Mouse (Mus musculus): ENCODE results near the gene Dusp27.
A peak's percentile ranks its signal among the peaks of the same experiment; 100 is the strongest.

Dusp27 gene

DNA sequence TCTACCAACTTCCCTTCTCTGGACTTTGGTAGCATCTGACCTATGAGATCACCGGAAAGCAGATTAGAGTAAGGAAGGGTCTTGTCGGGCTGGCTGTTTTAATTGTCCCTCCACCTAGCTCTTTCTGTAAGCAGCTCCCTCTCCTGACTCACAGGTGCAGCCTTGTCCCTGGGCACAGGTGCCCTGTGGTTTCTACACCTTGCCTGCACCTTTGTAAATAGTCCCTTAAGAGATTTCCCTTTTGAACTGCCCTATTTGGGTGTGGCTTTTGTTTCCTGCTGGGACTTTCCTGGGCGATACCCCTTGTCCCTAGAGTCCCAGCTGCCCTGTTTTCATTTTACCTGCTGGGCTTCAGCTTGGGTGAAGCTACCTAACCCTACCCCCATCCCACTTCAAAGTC, 33.3 kb downstream of the Dusp27 start:
- no peak for DNase-seq

- DNase-seq = no peak
These were observed 37.4 kb downstream of the Dusp27 start for GRCm38 (mm10) chr1:166090306-166090705.

- no peak for DNase-seq
These were observed 38.0 kb downstream of the Dusp27 start for GRCm38 (mm10) chr1:166089739-166090138.

GRCm38 (mm10) chr1:166089337-166089736, 38.4 kb downstream of the Dusp27 start:
- DNase-seq = no peak

- no peak for DNase-seq
These were observed 39.1 kb downstream of the Dusp27 start for GRCm38 (mm10) chr1:166088446-166089170.

DNA sequence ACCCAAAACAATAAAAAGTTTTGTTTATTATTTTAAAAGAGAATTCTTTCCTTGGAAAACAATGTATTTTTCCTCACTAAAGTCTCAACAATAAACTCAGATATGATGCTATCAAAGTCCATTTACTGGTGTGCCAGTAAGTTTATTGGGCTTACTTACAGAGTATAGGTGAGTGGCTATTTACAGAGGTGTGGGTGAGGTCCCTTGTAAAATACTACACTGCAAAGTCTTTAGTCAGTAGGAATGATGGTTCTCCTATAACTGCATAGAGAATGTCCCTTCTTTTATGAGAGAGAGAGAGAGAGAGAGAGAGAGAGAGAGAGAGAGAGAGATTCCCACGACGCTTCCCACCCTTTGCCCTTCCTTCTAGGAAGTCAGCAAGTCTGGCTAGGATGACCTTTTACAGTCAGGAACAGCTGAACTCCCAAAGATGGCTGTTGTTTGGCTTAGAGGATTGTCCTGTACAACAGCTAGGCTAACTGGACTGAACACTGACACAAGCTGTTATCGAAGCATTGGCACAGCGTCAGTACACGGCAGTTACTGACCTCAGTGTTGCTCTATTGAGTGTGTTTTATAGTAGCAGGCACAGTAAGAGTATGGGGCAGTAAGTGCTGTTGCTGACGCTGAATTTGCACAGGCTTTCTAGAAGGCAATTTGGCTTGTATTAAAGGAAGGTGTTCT, 50.5 kb downstream of the Dusp27 start:
- no peak for DNase-seq

GRCm38 (mm10) chr1:166067856-166068440, 59.8 kb downstream of the Dusp27 start:
- DNase-seq = peak in 1 of 2 experiments; percentile 8

DNA sequence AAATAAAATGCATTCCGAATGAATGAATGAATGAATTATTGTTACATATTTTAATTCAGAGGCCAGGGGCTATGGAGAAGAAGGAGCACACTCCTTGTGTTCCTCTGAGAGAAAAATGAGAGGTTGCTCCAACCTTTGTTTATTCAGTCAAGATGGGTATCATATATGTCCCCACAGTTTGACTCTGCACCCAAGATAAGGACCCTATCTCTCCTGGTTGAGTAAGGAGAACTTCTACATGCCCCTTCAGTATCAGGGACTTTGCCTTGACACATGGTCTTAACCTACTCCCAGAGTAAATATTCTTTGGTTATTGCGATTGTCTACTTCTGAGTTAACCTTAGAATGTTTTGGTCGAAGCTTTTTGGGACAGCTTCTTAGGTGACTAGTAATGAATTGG, 63.9 kb downstream of the Dusp27 start:
- no peak for DNase-seq

GRCm38 (mm10) chr1:166061532-166061931, 66.2 kb downstream of the Dusp27 start:
- DNase-seq = no peak

- no peak for DNase-seq
These were observed 67.3 kb downstream of the Dusp27 start for GRCm38 (mm10) chr1:166060406-166060805.

GRCm38 (mm10) chr1:166056098-166056756, 71.5 kb downstream of the Dusp27 start:
- no peak for DNase-seq

GRCm38 (mm10) chr1:166053285-166053955, 74.3 kb downstream of the Dusp27 start:
- DNase-seq = no peak

GRCm38 (mm10) chr1:166049046-166049827, 78.5 kb downstream of the Dusp27 start:
- DNase-seq = no peak

DNA sequence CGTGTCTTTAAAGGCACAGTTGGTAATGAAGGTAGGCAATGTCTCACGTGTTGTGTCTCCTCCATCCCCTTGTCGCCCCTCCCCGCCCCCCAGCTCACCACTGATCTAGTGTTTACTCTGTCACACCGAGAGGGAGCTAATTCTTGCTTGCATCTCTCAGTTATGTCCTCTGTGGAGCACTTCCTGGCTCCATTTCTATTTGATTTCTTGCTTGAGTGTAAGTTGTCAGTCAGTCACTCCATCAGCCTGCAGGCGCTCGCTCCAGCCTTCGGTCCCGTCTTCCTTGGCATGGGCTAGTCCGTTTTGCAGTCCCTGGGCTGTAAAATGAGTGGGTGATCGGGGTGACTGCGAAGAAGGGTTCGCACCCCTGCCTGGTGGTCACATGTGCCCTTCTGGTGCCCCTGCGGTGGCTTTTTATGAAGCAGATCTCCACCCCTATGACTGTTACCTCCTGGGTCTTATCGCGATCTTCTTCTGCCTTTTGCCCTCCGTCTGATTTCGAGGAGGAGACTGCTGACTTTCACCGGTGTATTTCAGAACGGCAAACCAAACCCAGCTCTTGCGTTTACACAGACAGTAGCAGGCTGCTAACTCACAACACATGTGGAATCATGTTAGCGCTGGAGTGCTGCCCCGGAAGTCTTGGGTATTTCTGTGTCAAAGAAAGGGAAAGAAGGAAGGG, 79.4 kb downstream of the Dusp27 start:
- peak in 1 of 2 experiments; percentile 14 for DNase-seq
